Mouse (Mus musculus) stomach, embryonic 16.5 days (tissue): ENCODE data around the gene Necab3. TPM values are rescaled to one million over a fixed set of nuclear protein-coding genes. Genes with fewer than 3 reads are reported as not detected.

Experiments used
- ATAC-seq: fragments of 200-750 bp; cut with Nextera tagmentation; 2 replicates; pipeline ENCODE4 v1.8.0; 2017; ENCODE audit warnings: moderate number of reproducible peaks, moderate TSS enrichment; ENCODE audit not compliant: insufficient read depth, low FRiP score
- H3K27ac ChIP-seq: fragments of 300-500 bp; sonication (generic); 2 replicates; pipeline ENCODE4 v1.5.1; 2014; ENCODE audit warnings: low read length
- H3K27me3 ChIP-seq: fragments of 300-500 bp; sonication (generic); 2 replicates; pipeline ENCODE4 v1.6.1; 2014; ENCODE audit warnings: low read length, control low read depth, mixed read lengths; ENCODE audit not compliant: control insufficient read depth, insufficient read depth
- H3K36me3 ChIP-seq: fragments of 300-500 bp; sonication (generic); 2 replicates; pipeline ENCODE4 v1.6.1; 2014; ENCODE audit warnings: low read length; ENCODE audit not compliant: control insufficient read depth, insufficient read depth
- H3K4me1 ChIP-seq: fragments of 300-500 bp; sonication (generic); 2 replicates; pipeline ENCODE4 v1.6.1; 2014; ENCODE audit warnings: low read length, control low read depth, mixed read lengths; ENCODE audit not compliant: control insufficient read depth, insufficient read depth
- H3K4me2 ChIP-seq: fragments of 300-500 bp; sonication (generic); 2 replicates; pipeline ENCODE4 v1.6.1; 2014; ENCODE audit warnings: low read depth, low read length, mixed read lengths
- H3K4me3 ChIP-seq: fragments of 300-500 bp; sonication (generic); replicated peaks from 2 replicates; pipeline ENCODE4 v1.5.1; 2014; ENCODE audit warnings: mild to moderate bottlenecking, low read length
- H3K9ac ChIP-seq: fragments of 300-500 bp; sonication (generic); 2 replicates; pipeline ENCODE4 v1.6.1; 2014; ENCODE audit warnings: low read length
- H3K9me3 ChIP-seq: fragments of 300-500 bp; sonication (generic); replicated peaks from 2 replicates; pipeline ENCODE4 v1.6.1; 2016; ENCODE audit warnings: low read length, control low read depth; ENCODE audit not compliant: control insufficient read depth
- WGBS: fragments of 180-500 bp; shearing (Covaris S2); extraction: QIAGEN DNeasy Blood & Tissue Kit; methylation state at CpG from one replicate; pipeline ENCODE4 v1.1.7; 2014; 5-methylcytosine and 5-hydroxymethylcytosine counted together
- polyA plus RNA-seq: library from polyadenylated mRNA; unstranded; fragments of >200 nt; fragmentation: Nextera tagmentation; extraction: Ambion mirVana; gene quantifications from 2 replicates; pipeline ENCODE4 v1.2.1, GENCODE M21; 2015

The Necab3 gene
- polyA plus RNA-seq, 1 experiment from 2014 or later, result 1.7 TPM

GRCm38 (mm10) chr2:154551927-154552326 lies 6.8 kb downstream of the Necab3 start:
- no peaks in the 10 kb centered on the region for H3K36me3 ChIP-seq
- peak; percentile 1; the same call in 1 of the 2 replicates for ATAC-seq
- H3K27ac ChIP-seq, result no peak overlapping the region
- WGBS, result 41% methylated on average over 21 of the region's 21 CpGs
- peak overlapping the region; percentile 42 for H3K4me2 ChIP-seq
- H3K4me1 ChIP-seq, result peaks cover 10% of the 10 kb centered on the region; the same call in 1 of the 2 replicates
- peak overlapping the region; percentile 17 for H3K4me3 ChIP-seq
- H3K9ac ChIP-seq, result 0 out of 2 replicates have a peak overlapping the region, but pooled peaks have one; percentile 41
- H3K9me3 ChIP-seq, result no peaks in the 10 kb centered on the region
- H3K27me3 ChIP-seq, result peaks cover 20% of the 10 kb centered on the region

GRCm38 (mm10) chr2:154551476-154551875 lies 7.2 kb downstream of the Necab3 start, which contains the start of gene Actl10:
Gene Actl10, plus strand, starts transcription at chr2:154551776.
- Histone ChIP-seq H3K4me3 (peak within 1 kb of the TSS; percentile 17), H3K36me3 (no peaks in the 10 kb centered on the region), H3K27me3 (peaks cover 20% of the 10 kb centered on the region), H3K9ac (peak within 1 kb of the TSS; percentile 41), H3K27ac (no peak within 1 kb of the TSS), H3K9me3 (no peaks in the 10 kb centered on the region), H3K4me1 (peaks cover 10% of the 10 kb centered on the region; the same call in 1 of the 2 replicates), H3K4me2 (peak within 1 kb of the TSS; percentile 42)
- WGBS, result 87% methylated on average over 4 of the region's 4 CpGs
- no peak for ATAC-seq

- no peaks in the 10 kb centered on the region for H3K9me3 ChIP-seq
- WGBS, result 76% methylated on average over 2 of the region's 2 CpGs
Observed at GRCm38 (mm10) chr2:154550937-154551336, 7.8 kb downstream of the Necab3 start.

GRCm38 (mm10) chr2:154549886-154550189 lies 8.9 kb downstream of the Necab3 start:
- Histone ChIP-seq H3K27me3 (peaks cover 20% of the 10 kb centered on the region), H3K4me2 (peak overlapping the region; percentile 63), H3K4me1 (peaks cover 10% of the 10 kb centered on the region; the same call in 1 of the 2 replicates), H3K9ac (peak overlapping the region; percentile 64; the same call in 1 of the 2 replicates), H3K27ac (no peak overlapping the region), H3K9me3 (no peaks in the 10 kb centered on the region), H3K36me3 (no peaks in the 10 kb centered on the region), H3K4me3 (peak overlapping the region; percentile 45)
- 15% methylated on average over 20 of the region's 20 CpGs for WGBS
- no peak for ATAC-seq

More at GRCm38 (mm10) chr2:154550937-154551336, 7.8 kb downstream of the Necab3 start:
- ATAC-seq, result no peak
- Histone ChIP-seq H3K4me1 (peaks cover 10% of the 10 kb centered on the region; the same call in 1 of the 2 replicates), H3K27ac (no peak overlapping the region), H3K36me3 (no peaks in the 10 kb centered on the region), H3K9ac (no peak overlapping the region), H3K4me2 (no peak overlapping the region), H3K4me3 (no peak overlapping the region), H3K27me3 (peaks cover 20% of the 10 kb centered on the region)

GRCm38 (mm10) chr2:154549127-154549885 lies 9.4 kb downstream of the Necab3 start:
- Histone ChIP-seq H3K4me1 (peaks cover 10% of the 10 kb centered on the region; the same call in 1 of the 2 replicates), H3K27me3 (peaks cover 20% of the 10 kb centered on the region), H3K9ac (peak overlapping the region; percentile 64), H3K9me3 (no peaks in the 10 kb centered on the region), H3K27ac (no peak overlapping the region), H3K4me2 (peak overlapping the region; percentile 63), H3K36me3 (no peaks in the 10 kb centered on the region), H3K4me3 (peak overlapping the region; percentile 45)
- WGBS, result 3% methylated on average over 46 of the region's 48 CpGs
- ATAC-seq, result peak; percentile 81

GRCm38 (mm10) chr2:154548688-154549087 lies 10.0 kb downstream of the Necab3 start:
- Histone ChIP-seq H3K4me1 (peaks cover 10% of the 10 kb centered on the region; the same call in 1 of the 2 replicates), H3K36me3 (no peaks in the 10 kb centered on the region), H3K9me3 (no peaks in the 10 kb centered on the region), H3K4me2 (peak overlapping the region; percentile 63; the same call in 1 of the 2 replicates), H3K27ac (no peak overlapping the region), H3K4me3 (no peak overlapping the region), H3K27me3 (peaks cover 20% of the 10 kb centered on the region), H3K9ac (peak overlapping the region; percentile 64; the same call in 1 of the 2 replicates)
- no peak for ATAC-seq
- 55% methylated on average over 3 of the region's 3 CpGs for WGBS

GRCm38 (mm10) chr2:154546711-154547110 lies 12.0 kb downstream of the Necab3 start, which contains the start of gene 1700003F12Rik:
Gene 1700003F12Rik, plus strand, starts transcription at chr2:154547085.
- Histone ChIP-seq H3K4me1 (0 out of 2 replicates have a peak, but pooled peaks cover 4% of the 10 kb centered on the region), H3K9me3 (no peaks in the 10 kb centered on the region), H3K4me2 (no peak within 1 kb of the TSS), H3K27me3 (peaks cover 14% of the 10 kb centered on the region), H3K9ac (no peak within 1 kb of the TSS), H3K36me3 (no peaks in the 10 kb centered on the region), H3K27ac (no peak within 1 kb of the TSS), H3K4me3 (no peak within 1 kb of the TSS)
- WGBS, result 91% methylated on average over 10 of the region's 10 CpGs
- ATAC-seq, result no peak

- no peaks in the 10 kb centered on the region for H3K9me3 ChIP-seq
- 87% methylated on average over 9 of the region's 9 CpGs for WGBS
- H3K27ac ChIP-seq, result no peak overlapping the region
Observed at GRCm38 (mm10) chr2:154543567-154544347, 14.9 kb downstream of the Necab3 start.

More at GRCm38 (mm10) chr2:154543567-154544347, 14.9 kb downstream of the Necab3 start:
- H3K4me3 ChIP-seq, result no peak overlapping the region
- H3K36me3 ChIP-seq, result no peaks in the 10 kb centered on the region
- peaks cover 2% of the 10 kb centered on the region for H3K4me1 ChIP-seq
- no peak overlapping the region for H3K4me2 ChIP-seq
- H3K27me3 ChIP-seq, result no peaks in the 10 kb centered on the region
- no peak overlapping the region for H3K9ac ChIP-seq
- ATAC-seq, result no peak; the same call in 1 of the 2 replicates
